Mouse (Mus musculus): ENCODE results near the gene Rep15. TPM values are rescaled to one million over a fixed set of nuclear protein-coding genes. Genes with fewer than 3 reads are reported as not detected.

Gene Rep15
- polyA plus RNA-seq, 1 experiment from 2014 or later = 0.90 TPM

GRCm38 (mm10) chr6:147011977-147012376 is 20.4 kb upstream of the Rep15 start:
- 87% methylated on average over 6 of the region's 6 CpGs for whole genome bisulfite sequencing
- Histone ChIP-seq H3K27ac (no peak overlapping the region), H3K4me3 (no peak overlapping the region), H3K36me3 (peaks cover 23% of the 10 kb centered on the region), H3K4me1 (0 out of 2 replicates have a peak, but pooled peaks cover 5% of the 10 kb centered on the region), H3K27me3 (ENCODE audit: low read depth, poor library complexity, severe bottlenecking) (no peaks in the 10 kb centered on the region), H3K9me3 (replicated peaks) (no peaks in the 10 kb centered on the region)
- no peak for DNase-seq (ENCODE audit: low spot score)

DNA sequence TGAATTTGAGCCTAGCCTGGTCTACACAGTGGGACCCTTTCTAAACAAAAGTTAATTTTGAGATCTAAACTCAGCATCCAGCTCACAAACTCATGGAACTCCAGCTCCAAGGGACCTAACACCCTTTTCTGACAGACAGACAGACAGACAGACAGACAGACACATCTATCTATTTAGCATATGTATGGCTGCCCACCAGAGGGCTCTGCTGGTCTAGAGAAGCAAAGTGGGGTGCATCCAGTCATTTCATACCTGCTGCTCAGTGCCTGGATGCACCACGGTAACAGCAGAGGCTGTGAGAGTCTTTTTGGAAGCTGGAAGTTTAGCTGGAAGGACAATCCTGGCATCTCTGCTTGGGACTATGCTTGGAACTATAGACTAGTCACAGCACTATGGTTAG is 18.8 kb upstream of the Rep15 start:
- H3K9me3 ChIP-seq (replicated peaks) = no peaks in the 10 kb centered on the region
- H3K4me3 ChIP-seq = no peak overlapping the region
- no peak for DNase-seq (ENCODE audit: low spot score)
- H3K36me3 ChIP-seq = peaks cover 18% of the 10 kb centered on the region
- 0 out of 2 replicates have a peak, but pooled peaks cover 5% of the 10 kb centered on the region for H3K4me1 ChIP-seq
- H3K27me3 ChIP-seq (ENCODE audit: low read depth, poor library complexity, severe bottlenecking) = no peaks in the 10 kb centered on the region
- no peak overlapping the region for H3K27ac ChIP-seq
- WGBS = 97% methylated on average over 1 of the region's 1 CpGs

DNA sequence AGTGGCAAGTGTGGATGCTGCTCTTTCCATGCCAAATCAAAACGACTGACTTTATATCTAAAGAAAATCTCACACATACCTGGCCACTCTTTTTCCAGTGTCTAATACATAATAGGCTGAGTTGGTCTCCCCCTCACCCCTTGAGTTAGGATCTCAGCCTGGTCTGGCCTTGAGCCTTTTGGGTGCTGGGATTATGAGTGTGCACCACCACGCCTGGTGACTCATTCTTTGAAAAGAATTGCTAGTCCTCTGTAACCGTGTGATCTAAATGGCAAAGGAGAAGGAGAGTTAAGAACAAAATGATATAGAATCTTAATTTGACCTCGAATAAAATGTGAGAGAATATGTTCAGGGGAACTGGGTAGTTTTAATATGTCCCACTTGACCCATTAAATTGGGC is 14.5 kb upstream of the Rep15 start:
- Histone ChIP-seq H3K9me3 (replicated peaks) (no peaks in the 10 kb centered on the region), H3K4me3 (no peak overlapping the region), H3K27me3 (ENCODE audit: low read depth, poor library complexity, severe bottlenecking) (no peaks in the 10 kb centered on the region), H3K36me3 (peaks cover 40% of the 10 kb centered on the region), H3K4me1 (no peaks in the 10 kb centered on the region), H3K27ac (no peak overlapping the region)
- DNase-seq (ENCODE audit: low spot score) = no peak
- WGBS = 89% methylated on average over 4 of the region's 4 CpGs

DNA sequence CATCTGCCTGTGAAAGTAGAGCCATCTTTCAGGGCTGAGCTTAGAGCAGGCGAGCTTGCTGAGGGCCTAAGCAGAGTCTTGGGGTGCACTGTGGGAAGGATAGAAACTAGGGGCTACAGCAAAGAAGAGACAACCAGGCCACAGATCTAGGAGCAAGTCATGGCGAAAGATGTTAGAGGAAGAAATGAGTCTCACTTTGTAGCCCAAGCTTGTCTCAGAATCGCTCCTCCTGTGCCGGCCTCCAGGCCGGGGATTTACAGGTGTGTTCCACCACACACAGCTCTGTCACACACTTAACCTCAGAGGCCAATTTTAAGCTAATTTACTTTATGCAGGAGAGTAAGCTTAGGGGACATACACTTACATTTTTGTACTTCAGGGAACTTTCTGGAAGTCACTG is 14.0 kb upstream of the Rep15 start:
- H3K27ac ChIP-seq = no peak overlapping the region
- no peaks in the 10 kb centered on the region for H3K27me3 ChIP-seq (ENCODE audit: low read depth, poor library complexity, severe bottlenecking)
- no peaks in the 10 kb centered on the region for H3K9me3 ChIP-seq (replicated peaks)
- H3K4me3 ChIP-seq = no peak overlapping the region
- H3K4me1 ChIP-seq = no peaks in the 10 kb centered on the region
- WGBS = 89% methylated on average over 5 of the region's 5 CpGs
- DNase-seq (ENCODE audit: low spot score) = no peak
- peaks cover 42% of the 10 kb centered on the region for H3K36me3 ChIP-seq

DNA sequence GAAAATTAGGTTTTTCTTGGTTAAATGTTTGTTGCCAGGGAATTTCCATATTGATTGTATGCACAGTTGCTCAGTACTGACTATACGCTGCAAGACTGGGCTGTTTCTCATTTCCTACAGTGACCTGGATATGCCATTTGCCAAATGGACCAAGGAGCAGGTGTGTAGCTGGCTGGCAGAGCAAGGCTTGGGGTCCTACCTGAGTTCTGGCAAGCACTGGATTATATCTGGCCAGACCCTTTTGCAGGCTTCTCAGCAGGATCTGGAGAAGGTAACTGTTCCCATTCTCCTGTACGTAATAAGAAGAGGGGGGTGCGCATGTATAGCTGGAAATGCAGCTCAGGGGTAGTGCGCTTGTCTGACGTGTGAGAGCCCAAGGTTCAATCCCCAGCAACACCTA is 11.2 kb upstream of the Rep15 start:
- DNase-seq (ENCODE audit: low spot score) = no peak
- Histone ChIP-seq H3K9me3 (replicated peaks) (no peaks in the 10 kb centered on the region), H3K36me3 (peaks cover 47% of the 10 kb centered on the region), H3K4me1 (no peaks in the 10 kb centered on the region), H3K4me3 (no peak overlapping the region), H3K27me3 (ENCODE audit: low read depth, poor library complexity, severe bottlenecking) (no peaks in the 10 kb centered on the region), H3K27ac (no peak overlapping the region)
- 93% methylated on average over 5 of the region's 5 CpGs for WGBS

- 91% methylated on average over 16 of the region's 16 CpGs for WGBS
- no peak overlapping the region for H3K27ac ChIP-seq
- H3K4me1 ChIP-seq = no peaks in the 10 kb centered on the region
- DNase-seq (ENCODE audit: low spot score) = no peak
- H3K4me3 ChIP-seq = no peak overlapping the region
- H3K36me3 ChIP-seq = peaks cover 48% of the 10 kb centered on the region
- H3K27me3 ChIP-seq (ENCODE audit: low read depth, poor library complexity, severe bottlenecking) = no peaks in the 10 kb centered on the region
- H3K9me3 ChIP-seq (replicated peaks) = no peaks in the 10 kb centered on the region
Measured at GRCm38 (mm10) chr6:147022375-147023132, 9.8 kb upstream of the Rep15 start.

DNA sequence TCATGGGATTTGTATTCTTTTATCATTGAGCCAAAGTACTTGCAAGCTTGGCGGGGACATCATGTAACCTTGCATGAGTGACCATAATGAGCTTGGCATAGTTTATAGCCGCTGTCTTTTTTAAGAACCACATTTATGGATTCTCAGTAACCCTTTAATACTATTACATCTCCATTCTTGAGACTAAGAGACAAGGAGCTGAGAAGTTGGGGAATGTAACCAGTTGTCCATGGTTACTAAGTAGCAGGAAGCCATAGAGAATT is 9.3 kb upstream of the Rep15 start:
- WGBS = 96% methylated on average over 2 of the region's 2 CpGs
- Histone ChIP-seq H3K27me3 (ENCODE audit: low read depth, poor library complexity, severe bottlenecking) (no peaks in the 10 kb centered on the region), H3K27ac (no peak overlapping the region), H3K4me1 (no peaks in the 10 kb centered on the region), H3K36me3 (peaks cover 51% of the 10 kb centered on the region), H3K4me3 (no peak overlapping the region), H3K9me3 (replicated peaks) (no peaks in the 10 kb centered on the region)
- no peak for DNase-seq (ENCODE audit: low spot score)

DNA sequence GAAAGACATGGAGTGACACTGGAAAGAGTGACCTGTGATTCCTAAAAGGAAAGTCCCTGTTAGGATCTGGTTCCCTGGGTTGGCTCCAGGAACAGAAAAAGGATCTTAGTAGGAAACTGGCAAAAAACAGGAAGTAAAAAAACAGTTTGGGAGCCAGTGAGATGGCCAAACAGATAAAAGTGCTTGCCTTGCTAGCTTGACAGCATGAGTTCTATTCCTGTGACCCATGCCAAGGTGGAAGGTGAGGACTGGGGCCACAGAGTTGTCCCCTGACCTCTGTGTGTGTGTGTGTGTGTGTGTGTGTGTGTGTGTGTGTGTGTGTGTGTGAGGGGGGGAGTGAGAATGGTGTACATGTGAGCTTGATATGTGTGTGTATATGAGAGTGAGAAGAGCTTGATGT is 8.8 kb upstream of the Rep15 start:
- peak; percentile 10 for DNase-seq (ENCODE audit: low spot score)
- Histone ChIP-seq H3K36me3 (peaks cover 53% of the 10 kb centered on the region), H3K4me3 (no peak overlapping the region), H3K9me3 (replicated peaks) (no peaks in the 10 kb centered on the region), H3K27ac (no peak overlapping the region), H3K4me1 (no peaks in the 10 kb centered on the region), H3K27me3 (ENCODE audit: low read depth, poor library complexity, severe bottlenecking) (no peaks in the 10 kb centered on the region)

DNA sequence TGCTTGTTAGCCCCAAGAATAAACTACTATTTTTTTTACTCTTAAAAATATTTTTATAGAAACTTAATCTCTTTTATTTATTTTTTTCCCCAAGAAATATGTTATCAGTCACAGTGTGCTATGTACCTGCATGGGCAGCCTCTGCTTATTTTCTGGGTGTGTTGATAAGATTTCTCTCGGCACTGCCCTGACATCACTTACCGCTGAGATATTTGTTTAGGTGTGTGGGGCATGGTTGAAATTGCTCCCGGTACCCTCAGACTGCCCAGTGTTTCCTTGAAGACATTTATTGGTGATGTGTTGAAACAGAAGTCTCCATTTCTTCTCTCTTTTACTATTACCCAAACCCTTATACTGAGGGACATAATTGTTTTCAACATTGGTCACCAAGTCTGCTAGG is 7.6 kb upstream of the Rep15 start:
- H3K27ac ChIP-seq = no peak overlapping the region
- H3K4me1 ChIP-seq = no peaks in the 10 kb centered on the region
- H3K4me3 ChIP-seq = no peak overlapping the region
- 89% methylated on average over 3 of the region's 3 CpGs for WGBS
- H3K36me3 ChIP-seq = peaks cover 51% of the 10 kb centered on the region
- no peaks in the 10 kb centered on the region for H3K27me3 ChIP-seq (ENCODE audit: low read depth, poor library complexity, severe bottlenecking)
- no peak for DNase-seq (ENCODE audit: low spot score)
- H3K9me3 ChIP-seq (replicated peaks) = no peaks in the 10 kb centered on the region

- no peaks in the 10 kb centered on the region for H3K9me3 ChIP-seq (replicated peaks)
- peaks cover 43% of the 10 kb centered on the region for H3K36me3 ChIP-seq
- no peak for DNase-seq (ENCODE audit: low spot score)
- no peaks in the 10 kb centered on the region for H3K4me1 ChIP-seq
- H3K27me3 ChIP-seq (ENCODE audit: low read depth, poor library complexity, severe bottlenecking) = no peaks in the 10 kb centered on the region
- H3K27ac ChIP-seq = no peak overlapping the region
- H3K4me3 ChIP-seq = no peak overlapping the region
- WGBS = 97% methylated on average over 2 of the region's 2 CpGs
Measured at GRCm38 (mm10) chr6:147028396-147028795, 4.0 kb upstream of the Rep15 start.

DNA sequence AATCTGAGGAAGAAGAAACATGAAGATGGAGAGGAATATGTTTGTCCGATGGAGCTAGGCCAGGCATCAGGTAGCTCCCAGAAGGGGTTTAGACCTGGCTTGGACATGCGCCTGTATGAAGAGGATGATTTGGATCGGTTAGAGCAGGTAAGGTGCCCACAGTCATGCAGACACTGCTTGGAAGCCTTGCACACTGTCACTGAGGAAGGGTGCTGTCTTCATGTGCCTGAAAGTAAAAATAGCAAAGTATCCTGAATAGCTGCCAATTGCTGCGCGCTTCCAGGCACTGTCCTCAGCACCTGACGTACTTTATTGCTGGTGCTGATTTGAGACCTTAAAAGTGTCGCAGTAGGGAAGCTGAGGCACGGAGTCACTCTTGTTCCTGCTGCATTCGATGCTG is 2.8 kb upstream of the Rep15 start:
- 97% methylated on average over 9 of the region's 9 CpGs for WGBS
- Histone ChIP-seq H3K9me3 (replicated peaks) (no peaks in the 10 kb centered on the region), H3K27me3 (ENCODE audit: low read depth, poor library complexity, severe bottlenecking) (no peaks in the 10 kb centered on the region), H3K36me3 (peaks cover 43% of the 10 kb centered on the region), H3K4me3 (no peak overlapping the region), H3K4me1 (no peaks in the 10 kb centered on the region), H3K27ac (no peak overlapping the region)
- DNase-seq (ENCODE audit: low spot score) = no peak

GRCm38 (mm10) chr6:147030096-147030885 is 2.1 kb upstream of the Rep15 start:
- Histone ChIP-seq H3K4me3 (no peak overlapping the region), H3K9me3 (replicated peaks) (no peaks in the 10 kb centered on the region), H3K4me1 (no peaks in the 10 kb centered on the region), H3K27ac (no peak overlapping the region), H3K36me3 (peaks cover 43% of the 10 kb centered on the region), H3K27me3 (ENCODE audit: low read depth, poor library complexity, severe bottlenecking) (no peaks in the 10 kb centered on the region)
- no peak for DNase-seq (ENCODE audit: low spot score)
- 88% methylated on average over 15 of the region's 15 CpGs for WGBS

DNA sequence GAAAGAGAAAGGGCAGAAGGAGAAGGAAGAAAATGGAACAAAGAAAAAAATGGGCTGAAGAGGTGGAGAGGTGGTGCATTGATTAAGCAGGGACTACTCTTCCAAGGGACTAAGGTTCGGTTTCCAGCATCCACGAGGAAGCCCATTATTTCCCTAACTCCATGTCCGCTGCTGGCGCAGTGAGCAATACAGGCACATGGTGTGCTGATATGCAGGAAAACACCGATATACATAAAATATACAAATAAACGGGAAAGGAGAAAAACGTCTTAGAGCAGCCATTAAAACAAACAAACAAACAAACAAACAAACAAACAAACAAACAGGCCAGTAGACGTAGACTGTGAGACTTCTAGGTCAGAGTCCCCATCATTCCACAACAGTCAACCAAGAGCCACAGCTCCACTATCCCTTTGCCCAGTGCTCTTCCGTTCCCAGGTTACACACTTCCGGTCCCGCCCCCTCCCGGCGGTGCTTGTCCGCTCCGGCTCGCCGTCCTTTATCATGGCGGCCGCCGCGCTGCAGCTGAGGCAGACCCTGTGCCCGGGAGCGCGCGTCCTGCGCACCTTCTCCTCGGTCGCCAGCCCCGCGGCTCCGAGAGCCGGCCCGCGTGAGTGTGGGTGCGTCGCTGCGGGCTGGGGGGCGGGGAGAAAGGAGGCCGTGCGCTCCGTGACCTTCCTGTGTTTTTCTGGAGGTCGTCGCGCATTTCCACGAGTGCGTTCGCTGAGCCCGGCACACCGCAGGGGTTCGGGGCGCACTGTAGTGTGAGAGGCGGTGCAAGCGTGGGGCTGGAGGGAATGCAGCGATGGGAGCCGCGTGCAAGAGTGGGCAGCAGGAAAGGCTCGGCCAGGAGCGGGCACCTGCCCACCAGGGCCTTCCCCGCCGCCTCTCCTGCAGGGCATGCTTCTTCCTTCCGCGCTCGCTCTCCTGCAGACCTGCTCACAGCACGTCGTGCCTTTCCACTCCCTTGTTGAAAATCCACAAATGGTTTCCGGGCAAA is 10.2 kb downstream of the Rep15 start, which contains the start of gene Mrps35:
Mrps35 (plus strand) TSS at position 474 of the 1,000 bp plus-strand sequence.
- H3K27me3 ChIP-seq (ENCODE audit: low read depth, poor library complexity, severe bottlenecking) = no peaks in the 10 kb centered on the region
- WGBS = 4% methylated on average over 65 of the region's 66 CpGs
- peak; percentile 93 for DNase-seq (ENCODE audit: low spot score)
- H3K4me1 ChIP-seq = peaks cover 18% of the 10 kb centered on the region
- no peaks in the 10 kb centered on the region for H3K9me3 ChIP-seq (replicated peaks)
- peaks cover 17% of the 10 kb centered on the region for H3K36me3 ChIP-seq
- H3K4me3 ChIP-seq = peak within 1 kb of the TSS; percentile 96
- H3K27ac ChIP-seq = peak within 1 kb of the TSS; percentile 98
